Mouse (Mus musculus) hindlimb bud, embryonic 11.5 days (tissue): ENCODE results near the gene Vmn2r23.
A peak's percentile ranks its signal among the peaks of the same experiment; 100 is the strongest.
"Not testable (repeated sequence)": the region's sequence is repeated elsewhere in the genome, so short reads cannot be mapped to it uniquely, and the experiment has no call there.

Experiments
- DNase-seq: peaks from one replicate; pipeline ENCODE4 v3.0.0-alpha.2; 2012; ENCODE audit warnings: low read depth, low spot score; ENCODE audit errors: extremely low spot score

The Vmn2r23 gene

GRCm38 (mm10) chr6:123702370-123702769, at the start of gene Vmn2r23:
Gene Vmn2r23, plus strand, starts transcription at chr6:123702670.
- DNase-seq, result no peak

GRCm38 (mm10) chr6:123657040-123657439, 45.4 kb upstream of the Vmn2r23 start:
- peak; percentile 2 for DNase-seq

GRCm38 (mm10) chr6:123696639-123697038, 5.8 kb upstream of the Vmn2r23 start:
- DNase-seq, result not testable (repeated sequence)

- DNase-seq, result no peak
These were observed 5.3 kb upstream of the Vmn2r23 start for GRCm38 (mm10) chr6:123697213-123697612.

GRCm38 (mm10) chr6:123770031-123770430, 67.6 kb downstream of the Vmn2r23 start:
- no peak for DNase-seq

- no peak for DNase-seq
These were observed 76.1 kb downstream of the Vmn2r23 start, which contains the start of gene Vmn2r24 for GRCm38 (mm10) chr6:123778579-123778978. Gene Vmn2r24, plus strand, starts transcription at chr6:123778879.

GRCm38 (mm10) chr6:123784857-123785256, 82.4 kb downstream of the Vmn2r23 start:
- DNase-seq, result no peak

GRCm38 (mm10) chr6:123793746-123794145, 91.3 kb downstream of the Vmn2r23 start:
- no peak for DNase-seq
